Mouse (Mus musculus) hindbrain, embryonic 16.5 days (tissue): ENCODE results near the gene Vmn2r85. TPM values are rescaled to one million over a fixed set of nuclear protein-coding genes. Genes with fewer than 3 reads are reported as not detected.
A peak's percentile ranks its signal among the peaks of the same experiment; 100 is the strongest.
"Not testable (repeated sequence)": the region's sequence is repeated elsewhere in the genome, so short reads cannot be mapped to it uniquely, and the experiment has no call there.

Source experiments
- ATAC-seq: fragments of 200-750 bp; cut with Nextera tagmentation; 2 replicates; pipeline ENCODE4 v1.8.0; 2017; ENCODE audit warnings: moderate TSS enrichment, moderate library complexity
- H3K27ac ChIP-seq: fragments of 300-500 bp; sonication (generic); 2 replicates; pipeline ENCODE4 v1.5.1; 2014; ENCODE audit warnings: low read depth, mild to moderate bottlenecking, control low read depth, low read length, moderate library complexity
- H3K27me3 ChIP-seq: fragments of 300-500 bp; sonication (generic); replicated peaks from 2 replicates; pipeline ENCODE4 v1.6.1; 2014; ENCODE audit warnings: low read length; ENCODE audit not compliant: control insufficient read depth, insufficient read depth
- H3K36me3 ChIP-seq: fragments of 300-500 bp; sonication (generic); 2 replicates; pipeline ENCODE4 v1.6.1; 2014; ENCODE audit warnings: mild to moderate bottlenecking, low read length, moderate library complexity, mixed read lengths; ENCODE audit not compliant: control insufficient read depth, insufficient read depth
- H3K4me1 ChIP-seq: fragments of 300-500 bp; sonication (generic); 2 replicates; pipeline ENCODE4 v1.6.1; 2014; ENCODE audit warnings: low read depth, low read length; ENCODE audit not compliant: control insufficient read depth, insufficient read depth
- H3K4me2 ChIP-seq: fragments of 300-500 bp; sonication (generic); 2 replicates; pipeline ENCODE4 v1.6.1; 2014; ENCODE audit warnings: mild to moderate bottlenecking, low read length, control low read depth, moderate library complexity
- H3K4me3 ChIP-seq: fragments of 300-500 bp; sonication (generic); 2 replicates; pipeline ENCODE4 v1.5.1; 2014; ENCODE audit warnings: mild to moderate bottlenecking, low read length, control low read depth, moderate library complexity
- H3K9ac ChIP-seq: fragments of 300-500 bp; sonication (generic); 2 replicates; pipeline ENCODE4 v1.6.1; 2014; ENCODE audit warnings: low read depth, mild to moderate bottlenecking, control low read depth, low read length, moderate library complexity
- H3K9me3 ChIP-seq: fragments of 300-500 bp; sonication (generic); 2 replicates; pipeline ENCODE4 v1.6.1; 2014; ENCODE audit warnings: mild to moderate bottlenecking, low read length, moderate library complexity; ENCODE audit not compliant: control insufficient read depth
- WGBS: fragments of 180-500 bp; shearing (Covaris S2); extraction: QIAGEN DNeasy Blood & Tissue Kit; methylation state at CpG from one replicate; pipeline ENCODE4 v1.1.7; 2014; 5-methylcytosine and 5-hydroxymethylcytosine counted together
- polyA plus RNA-seq: library from polyadenylated mRNA; unstranded; fragments of >200 nt; fragmentation: Nextera tagmentation; extraction: Ambion mirVana; gene quantifications from 2 replicates; pipeline ENCODE4 v1.2.1, GENCODE M21; 2015

Vmn2r85 gene
- polyA plus RNA-seq: 0.03 and 0.04 TPM in 2 replicates

- H3K4me1 ChIP-seq, H3K9me3 ChIP-seq, H3K36me3 ChIP-seq, H3K4me2 ChIP-seq, ATAC-seq, H3K9ac ChIP-seq, H3K4me3 ChIP-seq, H3K27me3 ChIP-seq, H3K27ac ChIP-seq: not testable (repeated sequence)
Measured at GRCm38 (mm10) chr10:130429603-130430002, at the start of gene Vmn2r85. Vmn2r85 (minus strand) TSS chr10:130429703.

DNA sequence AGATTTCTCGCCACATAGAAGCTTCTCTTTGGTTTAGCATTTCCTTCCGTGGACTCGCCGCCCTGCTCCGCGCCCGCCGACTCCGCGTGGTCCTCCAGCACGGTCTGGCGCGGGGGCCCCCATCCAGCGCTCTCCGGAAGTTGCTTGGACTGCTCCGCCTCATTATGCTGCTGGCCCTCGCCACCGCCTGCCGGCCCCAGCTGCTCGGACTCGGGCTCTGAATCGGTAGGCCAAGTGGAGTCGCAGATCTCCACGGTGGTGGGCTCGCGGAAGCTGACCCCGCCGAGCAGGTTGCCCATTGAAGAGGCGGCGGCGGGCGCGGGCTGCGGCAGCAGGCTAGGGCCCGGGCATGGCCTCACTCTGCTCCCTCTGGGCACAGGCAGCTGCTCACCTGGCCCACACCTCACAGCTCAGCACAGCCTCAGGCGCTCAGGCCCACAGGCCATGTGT is 40.8 kb upstream of the Vmn2r85 start:
- Histone ChIP-seq H3K4me1 (no peaks in the 10 kb centered on the region), H3K9ac (peak overlapping the region; percentile 72), H3K4me2 (peak overlapping the region; percentile 85), H3K9me3 (no peaks in the 10 kb centered on the region), H3K27ac (peak overlapping the region; percentile 56; the same call in 1 of the 2 replicates), H3K36me3 (no peaks in the 10 kb centered on the region), H3K4me3 (peak overlapping the region; percentile 56), H3K27me3 (no peaks in the 10 kb centered on the region)
- WGBS: 8% methylated on average over 35 of the region's 36 CpGs
- ATAC-seq: peak; percentile 100

- not testable (repeated sequence) for H3K27ac ChIP-seq, H3K4me3 ChIP-seq, H3K4me1 ChIP-seq, H3K9me3 ChIP-seq, H3K9ac ChIP-seq, H3K36me3 ChIP-seq, H3K27me3 ChIP-seq, ATAC-seq, H3K4me2 ChIP-seq
- 100% methylated on average over 1 of the region's 1 CpGs for WGBS
Measured at GRCm38 (mm10) chr10:130455950-130456349, 26.4 kb upstream of the Vmn2r85 start, which contains the start of gene Vmn2r86. Vmn2r86 (minus strand) TSS chr10:130456050.

DNA sequence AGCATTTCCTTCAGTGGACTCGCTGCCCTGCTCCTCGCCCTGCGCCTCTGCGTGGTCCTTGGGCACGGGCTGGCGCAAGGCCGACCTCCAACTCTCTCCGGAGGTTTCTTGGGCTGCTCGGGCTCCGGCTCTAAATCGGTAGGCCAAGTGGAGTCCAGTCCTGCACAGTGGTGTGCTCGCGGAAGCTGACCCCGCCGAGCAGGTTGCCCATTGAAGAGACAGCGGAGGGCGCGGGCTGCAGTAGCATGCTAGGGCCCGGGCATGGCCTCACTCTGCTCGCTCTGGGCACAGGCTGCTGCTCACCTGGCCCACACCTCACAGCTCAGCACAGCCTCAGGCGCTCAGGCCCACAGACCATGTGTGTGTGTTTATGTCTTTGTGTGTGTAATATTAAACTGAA is 15.3 kb upstream of the Vmn2r85 start:
- Histone ChIP-seq H3K4me3 (no peak overlapping the region), H3K4me2 (no peak overlapping the region), H3K9me3 (no peaks in the 10 kb centered on the region), H3K36me3 (no peaks in the 10 kb centered on the region), H3K27me3 (no peaks in the 10 kb centered on the region), H3K4me1 (no peaks in the 10 kb centered on the region), H3K9ac (no peak overlapping the region), H3K27ac (no peak overlapping the region)
- 94% methylated on average over 21 of the region's 21 CpGs for WGBS
- ATAC-seq: no peak

GRCm38 (mm10) chr10:130434185-130434898 is 4.8 kb upstream of the Vmn2r85 start:
- not testable (repeated sequence) for H3K27me3 ChIP-seq, ATAC-seq, H3K27ac ChIP-seq, H3K9ac ChIP-seq, H3K4me3 ChIP-seq, H3K36me3 ChIP-seq, H3K4me1 ChIP-seq, H3K9me3 ChIP-seq, H3K4me2 ChIP-seq
- 84% methylated on average over 11 of the region's 11 CpGs for WGBS

GRCm38 (mm10) chr10:130422368-130422767 is 7.1 kb downstream of the Vmn2r85 start:
- H3K9me3 ChIP-seq, H3K4me2 ChIP-seq, H3K9ac ChIP-seq, H3K36me3 ChIP-seq, H3K27ac ChIP-seq, ATAC-seq, H3K4me3 ChIP-seq, H3K27me3 ChIP-seq, H3K4me1 ChIP-seq: not testable (repeated sequence)
- WGBS: 80% methylated on average over 2 of the region's 2 CpGs

DNA sequence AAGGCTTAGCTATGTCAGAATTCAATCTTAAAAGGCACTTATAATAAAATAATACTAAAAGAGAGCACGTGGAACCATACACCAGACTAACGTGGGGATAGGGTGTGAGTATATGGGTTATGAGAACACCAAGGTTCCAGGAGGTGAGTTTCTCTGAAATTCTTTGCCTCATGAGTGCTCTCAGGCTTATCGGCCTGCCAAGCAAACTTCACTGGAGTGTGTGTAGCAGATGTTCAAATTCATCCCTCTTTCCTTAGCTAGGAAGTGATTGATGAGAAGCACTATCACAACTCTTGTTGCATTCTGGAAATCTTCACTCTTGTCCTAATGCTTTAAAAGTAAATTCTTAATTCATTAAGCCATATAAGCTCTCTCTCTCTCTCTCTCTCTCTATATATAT is 9.1 kb downstream of the Vmn2r85 start:
- 85% methylated on average over 3 of the region's 3 CpGs for WGBS
- Histone ChIP-seq H3K36me3 (no peaks in the 10 kb centered on the region), H3K27ac (no peak overlapping the region), H3K27me3 (no peaks in the 10 kb centered on the region), H3K4me3 (no peak overlapping the region), H3K4me2 (no peak overlapping the region), H3K9me3 (no peaks in the 10 kb centered on the region), H3K4me1 (no peaks in the 10 kb centered on the region), H3K9ac (no peak overlapping the region)
- ATAC-seq: no peak

- not testable (repeated sequence) for H3K4me3 ChIP-seq, ATAC-seq, H3K9ac ChIP-seq, H3K27me3 ChIP-seq, H3K4me2 ChIP-seq, H3K9me3 ChIP-seq, H3K36me3 ChIP-seq, H3K27ac ChIP-seq, H3K4me1 ChIP-seq
- 49% methylated on average over 2 of the region's 2 CpGs for WGBS
Measured at GRCm38 (mm10) chr10:130419954-130420353, 9.5 kb downstream of the Vmn2r85 start.

DNA sequence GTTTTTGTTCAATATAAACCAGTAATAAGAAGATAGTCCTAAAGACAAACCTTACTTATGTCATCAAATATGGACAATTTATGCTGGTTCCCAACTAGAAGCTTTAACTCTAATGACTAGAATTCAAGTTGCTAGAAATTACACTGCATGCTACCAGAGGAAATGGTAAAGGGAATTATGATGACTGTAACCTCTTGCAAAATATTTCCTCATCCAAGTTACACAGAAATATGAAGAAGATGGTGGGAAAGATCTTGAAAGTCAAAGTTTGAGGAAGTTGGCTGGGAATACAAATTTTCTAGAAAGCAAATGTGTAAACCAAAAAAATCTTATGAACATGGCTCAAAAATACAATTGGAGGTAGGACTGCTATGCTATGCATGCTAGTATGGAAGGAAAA is 13.2 kb downstream of the Vmn2r85 start:
- H3K27me3 ChIP-seq, H3K4me2 ChIP-seq, H3K9me3 ChIP-seq, ATAC-seq, H3K9ac ChIP-seq, H3K36me3 ChIP-seq, H3K27ac ChIP-seq, H3K4me3 ChIP-seq, H3K4me1 ChIP-seq: not testable (repeated sequence)
